Mouse (Mus musculus) CH12.LX (cell line): ENCODE data around the gene Oas2.
A peak's percentile ranks its signal among the peaks of the same experiment; 100 is the strongest.

Experiments used
- CHD2 ChIP-seq: IDR thresholded peaks from 2 replicates; pipeline ENCODE4 v1.6.1; 2011; ENCODE audit warnings: low read length, improper control_type of control experiment
- CTCF ChIP-seq, 2 experiments: IDR thresholded peaks in 1 of 2; conservative IDR thresholded peaks in 1 of 2; 2 replicates each; pipeline ENCODE4 v1.5.1; 2011 to 2012; ENCODE audit warnings: low read depth in 2 of 2, low read length in 2 of 2, improper control_type of control experiment in 1 of 2, inconsistent platforms in 1 of 2, mild to moderate bottlenecking in 1 of 2, moderate library complexity in 1 of 2
- EP300 ChIP-seq: IDR thresholded peaks from 2 replicates; pipeline ENCODE4 v1.6.1; 2011; ENCODE audit warnings: low read length, improper control_type of control experiment
- MAX ChIP-seq: IDR thresholded peaks from 2 replicates; pipeline ENCODE4 v1.6.1; 2011; ENCODE audit warnings: low read length, improper control_type of control experiment
- POLR2A ChIP-seq: IDR thresholded peaks from 2 replicates; pipeline ENCODE4 v1.6.1; 2011; ENCODE audit warnings: low read depth, mild to moderate bottlenecking, improper control_type of control experiment, low read length
- RCOR1 ChIP-seq: conservative IDR thresholded peaks from 2 replicates; pipeline ENCODE4 v1.6.1; 2012; ENCODE audit warnings: low read depth, mild to moderate bottlenecking, inconsistent platforms, low read length, improper control_type of control experiment
- USF2 ChIP-seq: conservative IDR thresholded peaks from 2 replicates; pipeline ENCODE4 v1.6.1; 2011; ENCODE audit warnings: low read depth, low read length, improper control_type of control experiment

DNA sequence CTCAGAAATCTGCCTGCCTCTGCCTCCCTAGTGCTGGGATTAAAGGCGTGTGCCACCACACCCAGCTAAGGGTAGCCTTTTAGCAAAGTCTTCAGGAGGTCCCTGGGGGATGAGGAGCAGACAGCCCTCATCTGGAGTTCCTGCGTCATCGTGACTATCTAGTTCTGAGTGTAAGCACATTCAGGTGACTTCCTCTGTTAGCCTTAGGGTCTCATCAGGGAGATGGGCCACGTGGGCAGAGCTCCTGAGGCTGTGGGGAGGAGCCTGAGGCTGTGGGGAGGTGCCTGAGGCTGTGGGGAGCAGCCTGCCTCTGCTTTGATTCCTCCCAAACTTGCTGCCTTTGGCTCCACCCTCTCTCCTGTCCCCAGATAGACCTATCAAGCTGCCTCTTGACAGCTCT is 52.8 kb downstream of the Oas2 start:
- TF ChIP-seq MAX: peak; percentile 73
- peak; percentile 45; the same call in 1 of the 2 replicates for TF ChIP-seq EP300
- TF ChIP-seq POLR2A: no peak
- no peak for TF ChIP-seq CTCF (conservative IDR thresholded peaks at IDR 0.05 in 1 of 2, IDR thresholded peaks at IDR 0.05 in 1 of 2; ENCODE audit: low read depth in 2 of 2, low read length in 2 of 2)
- no peak for TF ChIP-seq CHD2
- TF ChIP-seq RCOR1: 0 out of 2 replicates have a peak, but pooled peaks have one; percentile 40
- peak; percentile 62 for TF ChIP-seq USF2
